22 mouse cellular contexts compared by ENCODE assay signal in the genomic region with DNA sequence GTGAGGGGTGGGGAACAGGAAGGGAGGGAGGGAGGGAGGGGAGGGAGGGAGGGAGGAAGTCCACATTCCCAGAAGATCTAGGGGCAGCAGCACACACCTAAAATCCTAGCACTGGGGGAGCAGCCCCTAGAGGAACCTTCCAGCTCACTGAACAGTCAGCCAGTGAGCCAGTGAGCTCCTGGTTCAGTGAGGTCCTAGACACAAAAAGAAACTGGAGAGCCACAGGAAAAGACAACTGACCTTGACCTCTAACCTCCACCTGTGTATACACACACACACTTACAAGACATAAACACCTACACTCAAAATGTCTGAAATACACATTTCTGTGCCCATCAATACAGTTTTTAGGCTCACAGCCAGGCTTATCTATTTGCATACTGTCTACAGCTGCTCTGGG.
"Had no signal": no experiment of that assay in that cellular context is flagged by ENCODE, and none has a peak within 500 bp of the region (broad histone marks: within the 10 kb centered on the region; RNA-seq: fewer than 3 reads in every experiment).

No protein-coding gene starts in this region.

- H3K9ac ChIP-seq: limb, embryonic 12.5 days; limb, embryonic 15.5 days; liver, embryonic 12.5 days; liver, embryonic 15.5 days; midbrain, embryonic 12.5 days; midbrain, embryonic 15.5 days had no signal

- ATAC-seq: liver, embryonic 12.5 days; midbrain, embryonic 15.5 days had no signal

- H3K4me3 ChIP-seq: layer of hippocampus, adult 2 months; left cerebral cortex, adult 2 months; limb, embryonic 12.5 days; limb, embryonic 15.5 days; liver, embryonic 12.5 days; liver, embryonic 15.5 days; midbrain, embryonic 12.5 days; midbrain, embryonic 15.5 days had no signal

- H3K27me3 ChIP-seq: limb, embryonic 12.5 days; limb, embryonic 15.5 days; liver, embryonic 12.5 days; liver, embryonic 15.5 days; midbrain, embryonic 12.5 days; midbrain, embryonic 15.5 days had no signal

- H3K27ac ChIP-seq: kidney, postnatal 0 days; layer of hippocampus, adult 2 months; left cerebral cortex, adult 2 months; limb, embryonic 12.5 days; limb, embryonic 15.5 days; liver, embryonic 12.5 days; liver, embryonic 15.5 days; midbrain, embryonic 12.5 days; midbrain, embryonic 15.5 days; stomach, postnatal 0 days had no signal

- H3K4me2 ChIP-seq: limb, embryonic 12.5 days; limb, embryonic 15.5 days; liver, embryonic 12.5 days; liver, embryonic 15.5 days; midbrain, embryonic 12.5 days; midbrain, embryonic 15.5 days had no signal

- H3K36me3 ChIP-seq: limb, embryonic 12.5 days; limb, embryonic 15.5 days; liver, embryonic 12.5 days; liver, embryonic 15.5 days; midbrain, embryonic 12.5 days; midbrain, embryonic 15.5 days had no signal

- H3K9me3 ChIP-seq: limb, embryonic 12.5 days; limb, embryonic 15.5 days; liver, embryonic 12.5 days; liver, embryonic 15.5 days; midbrain, embryonic 12.5 days; midbrain, embryonic 15.5 days had no signal

- DNase-seq: kidney, postnatal 25 days; layer of hippocampus, adult 9-11 months; layer of hippocampus, postnatal 36 days; lung, adult 2 months; lung, postnatal 14 days; lung, postnatal 4 days; right cerebral cortex, adult 18-20 months; right cerebral cortex, postnatal 14 days; right cerebral cortex, postnatal 4 days; thymus, adult 2 months; thymus, postnatal 14 days; thymus, postnatal 4 days had no signal

- H3K4me1 ChIP-seq: limb, embryonic 12.5 days; limb, embryonic 15.5 days; liver, embryonic 12.5 days; midbrain, embryonic 12.5 days; midbrain, embryonic 15.5 days had no signal
